Mouse (Mus musculus) hindbrain, embryonic 16.5 days (tissue): ENCODE data around the gene Rab40c. TPM values are rescaled to one million over a fixed set of nuclear protein-coding genes. Genes with fewer than 3 reads are reported as not detected.

ENCODE experiments used
- ATAC-seq: fragments of 200-750 bp; cut with Nextera tagmentation; 2 replicates; pipeline ENCODE4 v1.8.0; 2017; ENCODE audit warnings: moderate TSS enrichment, moderate library complexity
- H3K27ac ChIP-seq: fragments of 300-500 bp; sonication (generic); 2 replicates; pipeline ENCODE4 v1.5.1; 2014; ENCODE audit warnings: low read depth, mild to moderate bottlenecking, control low read depth, low read length, moderate library complexity
- H3K27me3 ChIP-seq: fragments of 300-500 bp; sonication (generic); replicated peaks from 2 replicates; pipeline ENCODE4 v1.6.1; 2014; ENCODE audit warnings: low read length; ENCODE audit not compliant: control insufficient read depth, insufficient read depth
- H3K36me3 ChIP-seq: fragments of 300-500 bp; sonication (generic); 2 replicates; pipeline ENCODE4 v1.6.1; 2014; ENCODE audit warnings: mild to moderate bottlenecking, low read length, moderate library complexity, mixed read lengths; ENCODE audit not compliant: control insufficient read depth, insufficient read depth
- H3K4me1 ChIP-seq: fragments of 300-500 bp; sonication (generic); 2 replicates; pipeline ENCODE4 v1.6.1; 2014; ENCODE audit warnings: low read depth, low read length; ENCODE audit not compliant: control insufficient read depth, insufficient read depth
- H3K4me2 ChIP-seq: fragments of 300-500 bp; sonication (generic); 2 replicates; pipeline ENCODE4 v1.6.1; 2014; ENCODE audit warnings: mild to moderate bottlenecking, low read length, control low read depth, moderate library complexity
- H3K4me3 ChIP-seq: fragments of 300-500 bp; sonication (generic); 2 replicates; pipeline ENCODE4 v1.5.1; 2014; ENCODE audit warnings: mild to moderate bottlenecking, low read length, control low read depth, moderate library complexity
- H3K9ac ChIP-seq: fragments of 300-500 bp; sonication (generic); 2 replicates; pipeline ENCODE4 v1.6.1; 2014; ENCODE audit warnings: low read depth, mild to moderate bottlenecking, control low read depth, low read length, moderate library complexity
- H3K9me3 ChIP-seq: fragments of 300-500 bp; sonication (generic); 2 replicates; pipeline ENCODE4 v1.6.1; 2014; ENCODE audit warnings: mild to moderate bottlenecking, low read length, moderate library complexity; ENCODE audit not compliant: control insufficient read depth
- WGBS: fragments of 180-500 bp; shearing (Covaris S2); extraction: QIAGEN DNeasy Blood & Tissue Kit; methylation state at CpG from one replicate; pipeline ENCODE4 v1.1.7; 2014; 5-methylcytosine and 5-hydroxymethylcytosine counted together
- polyA plus RNA-seq: library from polyadenylated mRNA; unstranded; fragments of >200 nt; fragmentation: Nextera tagmentation; extraction: Ambion mirVana; gene quantifications from 2 replicates; pipeline ENCODE4 v1.2.1, GENCODE M21; 2015

Gene Rab40c
- polyA plus RNA-seq, 1 experiment from 2014 or later: 49.5 TPM

GRCm38 (mm10) chr17:25942597-25943151, 23.1 kb upstream of the Rab40c start:
- Histone ChIP-seq H3K9me3 (no peaks in the 10 kb centered on the region), H3K9ac (no peak overlapping the region), H3K4me1 (peaks cover 10% of the 10 kb centered on the region), H3K27ac (no peak overlapping the region), H3K4me2 (no peak overlapping the region), H3K4me3 (no peak overlapping the region), H3K27me3 (no peaks in the 10 kb centered on the region), H3K36me3 (no peaks in the 10 kb centered on the region)
- WGBS: 93% methylated on average over 2 of the region's 2 CpGs
- ATAC-seq: no peak

- Histone ChIP-seq H3K4me1 (peaks cover 10% of the 10 kb centered on the region), H3K4me3 (peak overlapping the region; percentile 84), H3K4me2 (peak overlapping the region; percentile 76), H3K9ac (peak overlapping the region; percentile 90), H3K9me3 (no peaks in the 10 kb centered on the region), H3K36me3 (peaks cover 2% of the 10 kb centered on the region; the same call in 1 of the 2 replicates), H3K27me3 (no peaks in the 10 kb centered on the region), H3K27ac (peak overlapping the region; percentile 85)
- peak; percentile 82 for ATAC-seq
- 3% methylated on average over 54 of the region's 54 CpGs for WGBS
Measured at GRCm38 (mm10) chr17:25941511-25942241, 22.1 kb upstream of the Rab40c start.

GRCm38 (mm10) chr17:25934526-25934925, 15.0 kb upstream of the Rab40c start:
- Histone ChIP-seq H3K9ac (no peak overlapping the region), H3K9me3 (no peaks in the 10 kb centered on the region), H3K4me1 (no peaks in the 10 kb centered on the region), H3K4me2 (no peak overlapping the region), H3K27me3 (no peaks in the 10 kb centered on the region), H3K4me3 (no peak overlapping the region), H3K27ac (no peak overlapping the region), H3K36me3 (peaks cover 23% of the 10 kb centered on the region)
- no peak for ATAC-seq
- 93% methylated on average over 1 of the region's 1 CpGs for WGBS

- peaks cover 10% of the 10 kb centered on the region; the same call in 1 of the 2 replicates for H3K36me3 ChIP-seq
- no peak overlapping the region for H3K27ac ChIP-seq
- 78% methylated on average over 2 of the region's 2 CpGs for WGBS
- no peak overlapping the region for H3K4me3 ChIP-seq
- no peaks in the 10 kb centered on the region for H3K27me3 ChIP-seq
- ATAC-seq: no peak
- H3K9me3 ChIP-seq: no peaks in the 10 kb centered on the region
- H3K4me2 ChIP-seq: no peak overlapping the region
- no peak overlapping the region for H3K9ac ChIP-seq
- H3K4me1 ChIP-seq: no peaks in the 10 kb centered on the region
Measured at GRCm38 (mm10) chr17:25925348-25925747, 5.8 kb upstream of the Rab40c start.

GRCm38 (mm10) chr17:25922120-25922519, 2.6 kb upstream of the Rab40c start:
- H3K4me1 ChIP-seq: peaks cover 14% of the 10 kb centered on the region
- no peak overlapping the region for H3K4me3 ChIP-seq
- 74% methylated on average over 5 of the region's 5 CpGs for WGBS
- peaks cover 3% of the 10 kb centered on the region; the same call in 1 of the 2 replicates for H3K36me3 ChIP-seq
- no peak overlapping the region for H3K27ac ChIP-seq
- H3K9me3 ChIP-seq: no peaks in the 10 kb centered on the region
- no peaks in the 10 kb centered on the region for H3K27me3 ChIP-seq
- H3K4me2 ChIP-seq: no peak overlapping the region
- no peak for ATAC-seq
- H3K9ac ChIP-seq: no peak overlapping the region

- Histone ChIP-seq H3K4me3 (peak overlapping the region; percentile 95), H3K27ac (peak overlapping the region; percentile 97), H3K4me2 (peak overlapping the region; percentile 63), H3K9me3 (no peaks in the 10 kb centered on the region), H3K9ac (peak overlapping the region; percentile 70), H3K36me3 (no peaks in the 10 kb centered on the region), H3K27me3 (no peaks in the 10 kb centered on the region), H3K4me1 (peaks cover 15% of the 10 kb centered on the region)
- WGBS: under 1% methylated on average over 39 of the region's 40 CpGs
- ATAC-seq: peak; percentile 99
Measured at GRCm38 (mm10) chr17:25919786-25920642, 487 bp upstream of the Rab40c start.

GRCm38 (mm10) chr17:25918037-25918750, 1.3 kb downstream of the Rab40c start:
- no peaks in the 10 kb centered on the region for H3K27me3 ChIP-seq
- no peaks in the 10 kb centered on the region for H3K9me3 ChIP-seq
- peak overlapping the region; percentile 87 for H3K4me2 ChIP-seq
- ATAC-seq: no peak
- peak overlapping the region; percentile 95 for H3K4me3 ChIP-seq
- peaks cover 15% of the 10 kb centered on the region for H3K4me1 ChIP-seq
- WGBS: 80% methylated on average over 9 of the region's 9 CpGs
- peak overlapping the region; percentile 91 for H3K9ac ChIP-seq
- H3K36me3 ChIP-seq: no peaks in the 10 kb centered on the region
- no peak overlapping the region for H3K27ac ChIP-seq

GRCm38 (mm10) chr17:25916931-25917647, 2.4 kb downstream of the Rab40c start:
- no peaks in the 10 kb centered on the region for H3K36me3 ChIP-seq
- H3K4me3 ChIP-seq: no peak overlapping the region
- H3K27ac ChIP-seq: no peak overlapping the region
- H3K4me1 ChIP-seq: peaks cover 15% of the 10 kb centered on the region
- no peaks in the 10 kb centered on the region for H3K27me3 ChIP-seq
- no peak overlapping the region for H3K9ac ChIP-seq
- no peak overlapping the region for H3K4me2 ChIP-seq
- no peak for ATAC-seq
- 85% methylated on average over 8 of the region's 8 CpGs for WGBS
- H3K9me3 ChIP-seq: no peaks in the 10 kb centered on the region
